Mouse (Mus musculus) lung, adult 2 months (tissue): ENCODE measurements around the gene Gsta3.

Source experiments
- CTCF ChIP-seq: fragments of 200-500 bp; IDR thresholded peaks from 2 replicates; pipeline ENCODE4 v1.5.1; 2011; ENCODE audit warnings: mild to moderate bottlenecking, low read length, control low read depth; ENCODE audit not compliant: insufficient read depth
- POLR2A ChIP-seq: fragments of 200-500 bp; IDR thresholded peaks from 2 replicates; pipeline ENCODE4 v1.6.1; 2011; ENCODE audit warnings: low read depth, mild to moderate bottlenecking, control low read depth, low read length, borderline replicate concordance; ENCODE audit errors: extremely low read depth

DNA sequence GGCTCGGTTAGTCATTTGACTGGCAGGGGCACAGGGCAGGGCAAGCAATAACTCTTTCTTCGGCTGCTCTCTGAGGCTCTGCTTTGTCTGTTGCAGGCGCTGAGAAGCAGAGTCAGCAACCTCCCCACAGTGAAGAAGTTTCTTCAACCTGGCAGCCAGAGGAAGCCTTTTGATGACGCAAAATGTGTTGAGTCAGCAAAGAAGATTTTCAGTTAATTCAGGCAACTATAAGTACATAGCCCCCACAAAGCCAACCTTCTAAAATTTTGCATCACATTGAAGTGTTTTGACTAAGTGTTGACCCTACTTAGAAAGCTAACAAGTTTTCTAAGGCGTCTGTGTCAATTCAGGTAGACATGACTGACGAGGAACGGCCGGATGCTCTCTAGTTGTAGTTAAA is 24.4 kb downstream of the Gsta3 start:
- TF ChIP-seq POLR2A (no peak), CTCF (no peak)
